Mouse (Mus musculus) liver, embryonic 13.5 days (tissue): ENCODE measurements around the gene Lemd1. TPM values are rescaled to one million over a fixed set of nuclear protein-coding genes. Genes with fewer than 3 reads are reported as not detected.
"Not testable (repeated sequence)": the region's sequence is repeated elsewhere in the genome, so short reads cannot be mapped to it uniquely, and the experiment has no call there.

Source experiments
- ATAC-seq: fragments of 200-750 bp; cut with Nextera tagmentation; 2 replicates; pipeline ENCODE4 v1.8.0; 2017; ENCODE audit warnings: low read depth, mild to moderate bottlenecking, moderate number of reproducible peaks, moderate library complexity
- DNase-seq: peaks from one replicate; pipeline ENCODE4 v3.0.0; 2022
- H3K27ac ChIP-seq: fragments of 300-500 bp; sonication (generic); 2 replicates; pipeline ENCODE4 v1.5.1; 2015; ENCODE audit warnings: moderate library complexity, mild to moderate bottlenecking, inconsistent platforms
- H3K27me3 ChIP-seq: fragments of 300-500 bp; sonication (generic); 2 replicates; pipeline ENCODE4 v1.6.1; 2015; ENCODE audit warnings: mild to moderate bottlenecking, inconsistent platforms
- H3K36me3 ChIP-seq: fragments of 300-500 bp; sonication (generic); 2 replicates; pipeline ENCODE4 v1.6.1; 2015; ENCODE audit warnings: mild to moderate bottlenecking, inconsistent platforms
- H3K4me1 ChIP-seq: fragments of 300-500 bp; sonication (generic); replicated peaks from 2 replicates; pipeline ENCODE4 v1.6.1; 2015; ENCODE audit warnings: inconsistent platforms
- H3K4me2 ChIP-seq: fragments of 300-500 bp; sonication (generic); 2 replicates; pipeline ENCODE4 v1.6.1; 2015; ENCODE audit warnings: inconsistent platforms, mild to moderate bottlenecking, moderate library complexity
- H3K4me3 ChIP-seq: fragments of 300-500 bp; sonication (generic); replicated peaks from 2 replicates; pipeline ENCODE4 v1.5.1; 2015; ENCODE audit warnings: mild to moderate bottlenecking, inconsistent platforms
- H3K9ac ChIP-seq: fragments of 300-500 bp; sonication (generic); 2 replicates; pipeline ENCODE4 v1.6.1; 2015; ENCODE audit warnings: mild to moderate bottlenecking, inconsistent platforms
- H3K9me3 ChIP-seq: fragments of 300-500 bp; sonication (generic); replicated peaks from 2 replicates; pipeline ENCODE4 v1.6.1; 2016; ENCODE audit warnings: inconsistent platforms
- WGBS: fragments of 180-500 bp; shearing (Covaris S2); methylation state at CpG from one replicate; pipeline ENCODE4 v1.1.7; 2015; ENCODE audit not compliant: insufficient replicate concordance; 5-methylcytosine and 5-hydroxymethylcytosine counted together
- polyA plus RNA-seq: library from polyadenylated mRNA; unstranded; fragments of >200 nt; fragmentation: Nextera tagmentation; extraction: Ambion mirVana; gene quantifications from 2 replicates; pipeline ENCODE4 v1.2.1, GENCODE M21; 2015

Lemd1 gene
- polyA plus RNA-seq, 1 experiment from 2014 or later = not detected

DNA sequence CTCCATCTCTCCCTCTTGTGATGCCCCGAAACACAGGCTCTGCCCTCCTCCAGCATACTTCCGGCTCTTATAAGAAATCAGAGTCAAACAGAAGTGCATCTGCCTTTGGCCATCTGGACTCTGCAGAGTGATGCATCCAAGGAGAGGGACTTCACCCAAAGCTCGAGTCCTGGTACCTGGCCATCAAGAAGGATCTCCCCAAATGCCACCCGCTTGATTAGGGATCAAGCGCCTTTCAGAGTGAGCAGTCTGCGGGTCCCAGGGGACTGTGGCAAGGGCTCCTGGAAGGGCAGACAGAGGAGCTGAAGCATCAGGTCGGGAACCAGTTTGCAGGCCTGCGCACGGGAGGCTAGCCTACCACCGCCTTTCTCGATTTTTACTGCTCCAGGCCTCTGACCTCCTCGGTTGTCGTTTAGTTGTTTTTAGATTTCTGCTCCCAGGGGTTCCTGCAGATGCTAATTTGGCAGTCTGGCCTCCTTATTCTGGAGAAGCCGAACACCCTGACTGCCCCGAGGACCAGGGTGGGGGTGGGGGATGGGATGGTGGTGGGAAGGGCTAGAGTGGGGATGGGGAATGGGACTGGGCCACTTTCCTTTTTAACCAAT, 38.0 kb upstream of the Lemd1 start:
- Histone ChIP-seq H3K4me1 (peaks cover 22% of the 10 kb centered on the region; the same call in 1 of the 2 replicates), H3K4me3 (no peak overlapping the region), H3K27ac (no peak overlapping the region), H3K36me3 (no peaks in the 10 kb centered on the region), H3K27me3 (peaks cover 8% of the 10 kb centered on the region), H3K9ac (no peak overlapping the region), H3K4me2 (no peak overlapping the region), H3K9me3 (no peaks in the 10 kb centered on the region)
- no peak for DNase-seq
- no peak for ATAC-seq
- 54% methylated on average over 15 of the region's 15 CpGs for WGBS

DNA sequence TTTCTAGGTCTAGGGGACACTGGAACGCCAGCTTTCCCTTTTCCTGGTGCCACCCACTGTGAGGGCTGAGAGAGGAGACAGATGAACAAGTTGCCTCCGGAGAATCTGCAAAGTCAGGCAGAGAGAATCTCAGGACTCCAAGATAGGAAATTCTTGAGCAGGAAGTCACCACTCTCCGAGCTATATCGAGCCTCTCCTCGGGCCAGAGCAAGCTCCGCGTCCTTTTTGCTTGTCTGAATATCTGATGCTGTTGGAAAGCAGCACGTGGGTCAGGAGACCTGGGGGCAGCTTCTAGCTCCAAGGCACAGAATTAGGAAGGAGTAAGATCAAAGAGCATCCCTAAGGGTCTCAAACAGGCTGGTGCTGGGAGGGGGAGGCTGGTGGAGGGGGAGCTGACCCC, 37.5 kb upstream of the Lemd1 start:
- no peaks in the 10 kb centered on the region for H3K36me3 ChIP-seq
- H3K9me3 ChIP-seq = no peaks in the 10 kb centered on the region
- peaks cover 13% of the 10 kb centered on the region for H3K27me3 ChIP-seq
- H3K4me3 ChIP-seq = no peak overlapping the region
- peaks cover 22% of the 10 kb centered on the region; the same call in 1 of the 2 replicates for H3K4me1 ChIP-seq
- WGBS = 35% methylated on average over 8 of the region's 8 CpGs
- H3K4me2 ChIP-seq = no peak overlapping the region
- no peak for DNase-seq
- no peak overlapping the region for H3K27ac ChIP-seq
- ATAC-seq = no peak
- no peak overlapping the region for H3K9ac ChIP-seq

- no peaks in the 10 kb centered on the region for H3K36me3 ChIP-seq
- ATAC-seq = peak; percentile 21; the same call in 1 of the 2 replicates
- H3K27me3 ChIP-seq = peaks cover 33% of the 10 kb centered on the region
- peaks cover 14% of the 10 kb centered on the region; the same call in 1 of the 2 replicates for H3K4me1 ChIP-seq
- no peak overlapping the region for H3K27ac ChIP-seq
- 7% methylated on average over 6 of the region's 6 CpGs for WGBS
- DNase-seq = peak; percentile 60
- no peaks in the 10 kb centered on the region for H3K9me3 ChIP-seq
- no peak overlapping the region for H3K9ac ChIP-seq
- H3K4me2 ChIP-seq = peak overlapping the region; percentile 29; the same call in 1 of the 2 replicates
- H3K4me3 ChIP-seq = no peak overlapping the region
Measured at GRCm38 (mm10) chr1:132155737-132156136, 35.5 kb upstream of the Lemd1 start.

DNA sequence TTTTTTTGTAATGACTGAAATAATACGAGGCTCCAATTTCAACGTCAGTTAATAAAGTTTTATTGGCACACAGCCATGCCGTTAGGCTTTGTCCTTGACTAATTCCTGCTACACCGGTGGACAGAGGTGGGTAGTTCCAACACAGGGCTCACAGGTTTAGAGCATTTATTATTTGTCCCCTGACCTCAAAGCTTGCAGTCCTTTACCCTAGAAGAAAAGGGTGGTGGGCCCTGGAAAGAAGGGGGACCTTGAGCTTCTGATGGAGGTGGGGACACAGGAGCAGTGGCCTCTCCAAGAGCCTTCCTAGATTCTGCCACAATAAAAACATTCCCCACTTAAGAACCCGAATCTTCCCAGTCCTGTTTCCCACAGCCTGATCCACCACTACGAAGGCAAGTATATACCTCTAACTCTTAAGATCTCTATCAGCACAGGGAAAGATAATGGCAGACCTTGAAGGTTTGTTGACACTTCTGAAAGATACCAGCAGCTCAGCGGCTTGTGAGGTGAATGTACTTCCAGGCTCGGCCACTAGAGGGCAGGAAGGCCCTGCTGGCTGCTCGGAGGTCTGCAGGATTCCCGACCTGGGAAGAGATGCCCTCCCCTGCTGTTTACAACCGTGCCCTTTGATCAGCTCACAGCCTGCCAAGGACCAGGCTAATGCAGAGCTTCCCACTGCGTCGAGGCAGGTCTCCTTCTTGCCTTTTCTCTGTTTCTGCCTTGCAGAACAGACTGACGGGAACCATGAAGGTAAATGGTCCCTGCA, 34.0 kb upstream of the Lemd1 start:
- Histone ChIP-seq H3K4me3 (no peak overlapping the region), H3K4me1 (no peaks in the 10 kb centered on the region; the same call in 1 of the 2 replicates), H3K36me3 (no peaks in the 10 kb centered on the region), H3K9ac (no peak overlapping the region), H3K27ac (no peak overlapping the region), H3K9me3 (no peaks in the 10 kb centered on the region), H3K27me3 (peaks cover 34% of the 10 kb centered on the region), H3K4me2 (no peak overlapping the region)
- 21% methylated on average over 14 of the region's 14 CpGs for WGBS
- peak; percentile 48 for DNase-seq
- ATAC-seq = peak; percentile 5; the same call in 1 of the 2 replicates

GRCm38 (mm10) chr1:132157808-132158207, 33.4 kb upstream of the Lemd1 start:
- Histone ChIP-seq H3K4me3 (no peak overlapping the region), H3K4me2 (no peak overlapping the region), H3K36me3 (no peaks in the 10 kb centered on the region), H3K9ac (no peak overlapping the region), H3K4me1 (no peaks in the 10 kb centered on the region; the same call in 1 of the 2 replicates), H3K27me3 (peaks cover 34% of the 10 kb centered on the region), H3K9me3 (no peaks in the 10 kb centered on the region), H3K27ac (no peak overlapping the region)
- ATAC-seq (no peak; the same call in 1 of the 2 replicates), DNase-seq (no peak)
- 34% methylated on average over 7 of the region's 7 CpGs for WGBS

GRCm38 (mm10) chr1:132158741-132159140, 32.5 kb upstream of the Lemd1 start:
- Histone ChIP-seq H3K4me2 (no peak overlapping the region), H3K4me3 (no peak overlapping the region), H3K27me3 (peaks cover 34% of the 10 kb centered on the region), H3K27ac (no peak overlapping the region), H3K9ac (no peak overlapping the region), H3K4me1 (no peaks in the 10 kb centered on the region; the same call in 1 of the 2 replicates), H3K36me3 (no peaks in the 10 kb centered on the region), H3K9me3 (no peaks in the 10 kb centered on the region)
- WGBS = 15% methylated on average over 2 of the region's 2 CpGs
- DNase-seq = no peak
- no peak for ATAC-seq

GRCm38 (mm10) chr1:132159681-132160080, 31.6 kb upstream of the Lemd1 start:
- WGBS = 46% methylated on average over 4 of the region's 4 CpGs
- Histone ChIP-seq H3K27me3 (peaks cover 39% of the 10 kb centered on the region), H3K27ac (no peak overlapping the region)

DNA sequence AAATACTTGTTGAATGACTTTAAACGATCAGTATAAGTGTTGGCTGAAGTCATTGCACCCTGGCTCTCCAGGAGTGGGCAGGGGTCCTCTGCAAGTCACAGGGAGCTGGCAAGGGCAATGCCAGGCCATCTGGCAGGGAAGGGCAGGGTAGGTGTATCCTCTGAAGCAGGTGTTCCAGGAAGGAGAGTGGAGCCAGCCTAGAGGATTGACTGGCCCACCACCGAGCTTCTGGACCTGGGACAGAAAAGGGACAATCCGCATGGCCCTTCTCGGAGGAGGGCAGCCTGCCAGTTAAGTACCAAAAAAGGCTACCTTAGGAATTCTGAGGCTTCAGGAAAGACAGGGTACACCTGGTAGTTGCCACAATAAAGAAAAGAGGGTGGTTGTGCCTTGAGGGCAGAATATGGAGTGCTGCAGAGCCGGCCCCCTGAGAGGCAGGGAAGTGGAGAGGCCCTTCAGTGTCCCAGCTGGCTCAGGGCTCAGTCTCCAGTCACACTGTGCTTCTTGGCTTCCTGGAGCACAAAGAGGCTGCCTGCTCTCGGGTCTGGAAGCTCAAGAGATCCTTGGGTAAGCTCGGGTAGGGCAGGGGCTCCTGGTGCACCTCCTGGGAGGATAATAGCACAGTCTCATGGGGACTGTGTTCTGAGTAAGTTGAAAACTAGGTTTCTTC, 29.9 kb upstream of the Lemd1 start:
- Histone ChIP-seq H3K9ac (no peak overlapping the region), H3K27me3 (peaks cover 39% of the 10 kb centered on the region), H3K36me3 (no peaks in the 10 kb centered on the region), H3K9me3 (no peaks in the 10 kb centered on the region), H3K4me1 (no peaks in the 10 kb centered on the region), H3K4me3 (no peak overlapping the region), H3K4me2 (no peak overlapping the region), H3K27ac (no peak overlapping the region)
- ATAC-seq = no peak
- no peak for DNase-seq
- 54% methylated on average over 7 of the region's 7 CpGs for WGBS

More at GRCm38 (mm10) chr1:132159681-132160080, 31.6 kb upstream of the Lemd1 start:
- Histone ChIP-seq H3K9me3 (no peaks in the 10 kb centered on the region), H3K4me1 (no peaks in the 10 kb centered on the region; the same call in 1 of the 2 replicates), H3K9ac (no peak overlapping the region), H3K36me3 (no peaks in the 10 kb centered on the region), H3K4me3 (no peak overlapping the region), H3K4me2 (no peak overlapping the region)
- DNase-seq = no peak
- ATAC-seq = no peak

- WGBS = 39% methylated on average over 9 of the region's 9 CpGs
- not testable (repeated sequence) for H3K27ac ChIP-seq, DNase-seq, H3K4me2 ChIP-seq, H3K4me1 ChIP-seq, ATAC-seq, H3K9me3 ChIP-seq, H3K4me3 ChIP-seq, H3K9ac ChIP-seq, H3K36me3 ChIP-seq
- peaks cover 36% of the 10 kb centered on the region for H3K27me3 ChIP-seq
Measured at GRCm38 (mm10) chr1:132162618-132163017, 28.6 kb upstream of the Lemd1 start.

- no peak overlapping the region for H3K9ac ChIP-seq
- no peak overlapping the region for H3K4me3 ChIP-seq
- no peaks in the 10 kb centered on the region for H3K4me1 ChIP-seq
- ATAC-seq = no peak
- no peak for DNase-seq
- WGBS = 21% methylated on average over 13 of the region's 13 CpGs
- H3K4me2 ChIP-seq = no peak overlapping the region
- H3K27ac ChIP-seq = no peak overlapping the region
- peaks cover 24% of the 10 kb centered on the region for H3K27me3 ChIP-seq
- no peaks in the 10 kb centered on the region for H3K36me3 ChIP-seq
- no peaks in the 10 kb centered on the region for H3K9me3 ChIP-seq
Measured at GRCm38 (mm10) chr1:132164780-132165518, 26.3 kb upstream of the Lemd1 start.

- H3K9ac ChIP-seq = no peak overlapping the region
- no peak overlapping the region for H3K27ac ChIP-seq
- DNase-seq (no peak), ATAC-seq (no peak)
- peaks cover 19% of the 10 kb centered on the region for H3K27me3 ChIP-seq
- no peaks in the 10 kb centered on the region for H3K9me3 ChIP-seq
- no peak overlapping the region for H3K4me2 ChIP-seq
- no peaks in the 10 kb centered on the region for H3K36me3 ChIP-seq
- WGBS = 31% methylated on average over 3 of the region's 3 CpGs
- no peaks in the 10 kb centered on the region for H3K4me1 ChIP-seq
- H3K4me3 ChIP-seq = no peak overlapping the region
Measured at GRCm38 (mm10) chr1:132165859-132166258, 25.4 kb upstream of the Lemd1 start.
